Mouse (Mus musculus) T-helper 2 cell (primary cell): ENCODE measurements at regions not wholly inside any gene's neighbourhood (a gene's known extent, or its start where the extent isn't known, plus 50 kb on each side); places are given as distances from the start of the nearest gene placed in this dataset.

Experiments
- in situ Hi-C: fragments of 300-600 bp; cut with MboI, MseI; formaldehyde crosslinking; loops from one replicate; pipeline ENCODE4 v1.15.1; 2025; ENCODE audit warnings: high pct_unique_total_duplicates

DNA sequence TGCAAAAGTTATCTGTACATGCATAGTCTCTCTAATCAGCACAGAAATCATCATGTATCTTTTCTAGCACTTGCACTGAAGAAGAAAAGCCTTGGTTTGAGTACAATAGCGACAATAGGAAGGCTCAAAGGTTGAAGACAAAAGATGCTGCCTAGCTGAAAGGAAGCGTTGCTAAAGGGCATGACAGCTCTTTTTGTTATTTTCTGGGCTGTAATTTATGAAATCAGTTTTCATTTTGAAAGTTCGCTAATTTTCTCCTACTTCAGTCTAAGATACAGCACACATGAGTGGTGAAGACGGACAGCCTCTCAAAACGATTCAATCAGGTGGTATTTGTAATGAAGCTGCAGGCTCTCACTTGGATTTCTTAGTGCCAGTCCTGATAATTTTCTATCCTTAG is 124.4 kb upstream of the Zfp352 start:
- in situ Hi-C loops, result no loop called here

DNA sequence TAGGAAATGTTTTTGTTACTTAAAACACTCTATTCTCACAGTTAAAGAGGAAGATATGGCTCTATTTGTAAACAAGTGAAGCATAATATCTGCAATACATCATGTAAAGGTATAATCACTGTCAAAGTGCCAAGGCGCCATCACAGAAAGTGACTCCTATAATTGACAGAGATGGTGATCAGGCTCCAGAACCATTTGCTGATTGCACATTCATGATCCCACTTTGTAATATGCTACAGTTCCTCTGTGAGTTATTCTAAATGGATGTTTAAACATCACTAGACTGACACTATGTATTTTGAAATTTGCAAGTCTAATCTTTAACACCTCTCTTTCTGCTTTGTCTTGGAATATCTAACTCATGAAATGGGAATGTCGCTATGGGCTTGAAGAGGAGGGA is 109.8 kb upstream of the Zfp352 start:
- in situ Hi-C loops, result loop anchor here (10.0 kb wide), 1 partner anchor 1806 kb away; no protein-coding TSS in a partner anchor

DNA sequence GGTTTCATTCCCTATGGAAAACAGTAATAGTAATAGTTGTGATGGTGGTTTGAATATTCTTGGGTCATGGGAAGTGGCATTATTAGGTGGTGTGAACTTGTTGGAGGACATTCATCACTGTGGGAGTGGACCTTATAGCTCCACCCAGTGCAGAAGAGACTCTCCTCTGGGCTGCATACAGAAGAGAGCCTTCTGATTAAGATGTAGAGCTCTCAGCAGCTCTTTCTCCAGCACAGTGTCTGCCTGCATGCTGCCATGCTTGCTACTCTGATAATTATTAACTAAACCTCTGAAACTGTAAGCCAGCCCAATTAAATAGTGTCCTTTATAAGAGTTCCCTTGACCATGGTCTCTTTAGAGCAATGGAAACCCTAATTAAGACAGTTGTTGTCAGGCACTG is 92.7 kb upstream of the Zfp352 start:
- in situ Hi-C loops, result no loop called here

DNA sequence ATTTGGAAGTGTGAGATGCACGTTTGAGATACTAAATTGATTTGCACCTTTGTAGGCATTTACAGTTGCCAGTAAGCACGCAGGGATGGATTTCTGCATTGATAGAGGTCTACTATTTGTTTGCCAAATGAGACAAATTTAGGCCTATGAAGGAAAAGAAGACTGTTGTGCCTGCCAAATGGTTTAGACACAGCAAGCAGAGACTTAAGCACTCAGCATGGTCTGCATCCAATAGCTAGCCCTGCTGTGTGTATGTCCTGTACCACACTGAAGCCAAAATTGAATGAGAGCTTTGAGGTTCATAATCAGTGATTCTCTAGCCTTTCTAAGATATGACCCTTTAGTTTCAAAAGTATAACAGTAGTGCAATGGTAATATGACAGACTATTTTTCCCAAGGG is 74.5 kb upstream of the Zfp352 start:
- in situ Hi-C loops, result no loop called here
